Mouse (Mus musculus): Measurements from ENCODE around the gene Ppm1b.

Gene Ppm1b

GRCm38 (mm10) chr17:84956441-84956840, at the start of gene Ppm1b:
Gene Ppm1b (plus strand): TSS chr17:84956741.
- DNase-seq = peak in 1 of 2 experiments; percentile 5

- no peak for DNase-seq
Measured at GRCm38 (mm10) chr17:84921666-84922376, 34.7 kb upstream of the Ppm1b start.

GRCm38 (mm10) chr17:84924779-84925178, 31.8 kb upstream of the Ppm1b start:
- DNase-seq = no peak

- no peak for DNase-seq
Measured at GRCm38 (mm10) chr17:84926233-84926632, 30.3 kb upstream of the Ppm1b start.

DNA sequence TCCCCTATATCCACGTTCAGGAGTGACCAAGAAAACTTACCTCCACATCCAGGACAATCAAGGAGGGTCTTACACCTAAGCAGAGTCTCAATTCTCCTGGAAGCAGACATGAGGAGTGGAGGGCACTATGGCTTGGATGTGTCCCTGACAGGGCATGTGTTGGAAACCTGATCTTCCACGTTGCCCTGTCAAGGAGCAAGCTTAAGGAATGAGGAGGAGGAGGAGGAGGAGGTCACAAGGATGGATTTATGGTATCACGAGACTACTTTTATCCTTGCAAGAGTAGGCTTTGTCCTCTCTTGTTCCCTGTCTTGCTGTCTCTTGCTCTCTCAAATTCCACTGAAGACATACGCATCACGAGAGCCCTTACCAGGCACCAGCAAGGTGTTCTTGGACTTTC, 29.0 kb upstream of the Ppm1b start:
- no peak for DNase-seq

GRCm38 (mm10) chr17:84932943-84933342, 23.6 kb upstream of the Ppm1b start:
- DNase-seq = no peak

DNA sequence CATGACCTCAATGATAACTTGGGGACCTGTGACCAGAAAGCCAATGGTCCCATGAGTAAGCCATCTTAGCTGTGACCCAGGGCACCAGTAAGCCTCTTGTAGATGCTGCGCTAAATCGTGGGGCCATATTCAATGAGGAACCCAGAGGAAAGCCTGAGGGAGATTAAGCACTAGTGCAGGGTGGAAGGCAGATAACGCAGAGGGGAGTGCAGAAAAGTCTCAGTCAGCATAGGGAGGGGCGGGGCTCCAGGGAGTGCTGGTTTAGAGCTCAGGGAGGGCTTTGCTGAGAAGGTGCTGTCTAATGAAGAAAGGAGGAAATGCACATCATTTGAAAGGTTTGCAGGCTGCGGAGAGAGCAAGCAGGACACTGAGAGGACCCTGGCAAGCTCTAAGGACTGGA, 22.6 kb upstream of the Ppm1b start:
- DNase-seq = no peak

DNA sequence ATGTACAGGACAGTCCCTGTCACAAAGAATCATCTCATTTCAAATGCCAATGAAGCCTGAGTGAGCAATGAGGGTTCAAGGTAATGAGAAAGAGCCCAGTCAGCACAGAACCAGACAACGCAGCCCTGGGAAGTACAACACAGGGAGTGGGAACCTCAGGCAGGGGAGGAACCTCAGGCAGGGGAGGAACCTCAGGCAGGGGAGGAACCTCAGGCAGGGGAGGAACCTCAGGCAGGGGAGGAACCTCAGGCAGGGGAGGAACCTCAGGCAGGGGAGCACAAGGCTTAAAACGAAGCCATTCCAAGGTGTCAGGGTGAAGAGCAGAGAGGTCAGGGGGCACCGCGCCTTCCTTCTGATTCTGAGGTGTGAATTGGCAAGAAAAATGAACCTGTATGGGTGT, 20.9 kb upstream of the Ppm1b start:
- DNase-seq = peak in 1 of 2 experiments; percentile 4

GRCm38 (mm10) chr17:84936301-84936700, 20.2 kb upstream of the Ppm1b start:
- no peak for DNase-seq

DNA sequence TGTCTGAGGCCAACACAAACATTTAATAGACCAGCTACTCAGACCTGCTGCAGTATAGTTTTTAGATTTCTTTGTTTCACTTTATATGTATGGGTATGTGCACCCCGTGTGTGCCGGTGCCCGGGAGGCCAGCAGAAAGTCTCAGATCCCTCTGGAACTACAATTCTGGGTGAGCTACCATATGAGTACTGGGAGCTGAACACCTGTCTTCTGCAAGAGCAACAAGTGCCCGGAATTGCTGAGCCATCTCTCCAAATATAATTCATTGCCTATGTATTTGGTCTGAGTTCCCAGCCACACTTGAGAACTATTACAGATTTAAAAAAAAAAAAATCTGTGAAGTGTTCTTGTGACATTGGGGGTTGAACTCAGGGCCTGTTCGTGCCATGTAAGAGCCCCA, 19.7 kb upstream of the Ppm1b start:
- no peak for DNase-seq

DNA sequence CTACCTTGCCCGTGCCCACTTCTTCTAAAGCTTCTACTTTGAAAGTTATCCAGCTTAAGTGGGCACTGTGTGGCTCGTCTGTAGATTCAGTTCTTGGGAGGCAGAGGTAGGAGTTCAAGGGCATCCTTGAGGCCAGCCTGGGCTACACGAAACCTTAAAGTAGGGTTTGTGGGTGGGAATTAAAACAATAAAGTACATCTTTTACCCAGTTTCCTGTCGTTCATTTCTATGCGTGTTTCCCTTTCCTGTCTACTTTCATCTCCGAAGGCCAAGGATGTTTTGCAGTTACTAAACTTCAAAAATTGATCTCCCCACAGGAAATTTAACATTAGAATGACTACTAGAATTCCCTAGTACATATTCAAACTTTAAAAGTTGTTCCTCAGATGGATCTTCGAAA, 19.3 kb upstream of the Ppm1b start:
- no peak for DNase-seq

- no peak for DNase-seq
Measured at GRCm38 (mm10) chr17:84938215-84938614, 18.3 kb upstream of the Ppm1b start.

- no peak for DNase-seq
Measured at GRCm38 (mm10) chr17:84940017-84940731, 16.4 kb upstream of the Ppm1b start.

DNA sequence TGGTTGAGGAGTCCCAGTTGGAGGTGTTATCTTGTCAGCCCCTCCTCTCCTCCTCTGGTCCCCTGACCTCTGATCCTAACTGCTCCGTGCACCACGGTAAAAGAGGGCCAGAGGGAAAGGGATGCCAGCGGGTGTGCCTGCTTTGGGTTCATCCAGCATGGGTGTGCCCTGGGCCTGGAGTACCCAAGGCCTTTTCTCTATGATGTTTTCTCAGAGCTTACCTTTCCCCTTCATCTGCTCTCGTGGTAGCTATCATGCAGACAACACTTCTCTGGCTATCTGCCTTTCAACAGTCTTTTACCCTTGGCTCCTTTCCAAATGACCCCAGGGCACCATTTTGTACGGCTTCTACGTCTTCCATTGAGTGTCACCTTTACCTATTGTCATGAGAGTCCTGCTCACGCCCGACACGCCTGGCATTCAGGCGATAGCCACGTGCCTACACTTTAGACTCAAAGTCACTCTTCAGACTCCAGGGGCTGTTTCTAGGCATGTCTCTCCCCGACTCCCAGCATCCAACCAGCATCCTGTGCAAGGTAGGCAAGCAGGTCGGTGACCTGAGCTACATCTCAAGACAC, 15.2 kb upstream of the Ppm1b start:
- no peak for DNase-seq

- no peak for DNase-seq
Measured at GRCm38 (mm10) chr17:84942358-84943032, 14.0 kb upstream of the Ppm1b start.

GRCm38 (mm10) chr17:84943033-84943393, 13.5 kb upstream of the Ppm1b start:
- DNase-seq = no peak

DNA sequence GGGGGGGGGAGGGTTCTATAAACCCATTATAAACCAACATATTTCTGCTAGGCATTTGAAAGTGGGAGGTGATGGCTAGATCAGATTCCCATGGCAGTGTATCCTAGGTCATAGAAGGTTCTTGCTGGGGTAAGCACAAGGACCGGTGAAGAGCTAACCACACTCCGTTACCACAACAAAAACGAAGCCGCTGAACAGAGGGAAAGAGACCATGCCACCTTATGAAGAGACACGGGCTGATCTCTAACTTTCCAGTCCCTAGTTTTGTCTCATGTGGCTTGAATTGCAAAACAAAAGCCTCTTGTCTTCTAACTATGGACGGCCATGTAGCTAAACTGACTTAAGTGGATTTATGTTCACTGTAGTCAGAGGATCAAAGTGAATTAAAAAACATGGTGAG, 12.2 kb upstream of the Ppm1b start:
- no peak for DNase-seq

- no peak for DNase-seq
Measured at GRCm38 (mm10) chr17:84952521-84952920, 4.0 kb upstream of the Ppm1b start.

DNA sequence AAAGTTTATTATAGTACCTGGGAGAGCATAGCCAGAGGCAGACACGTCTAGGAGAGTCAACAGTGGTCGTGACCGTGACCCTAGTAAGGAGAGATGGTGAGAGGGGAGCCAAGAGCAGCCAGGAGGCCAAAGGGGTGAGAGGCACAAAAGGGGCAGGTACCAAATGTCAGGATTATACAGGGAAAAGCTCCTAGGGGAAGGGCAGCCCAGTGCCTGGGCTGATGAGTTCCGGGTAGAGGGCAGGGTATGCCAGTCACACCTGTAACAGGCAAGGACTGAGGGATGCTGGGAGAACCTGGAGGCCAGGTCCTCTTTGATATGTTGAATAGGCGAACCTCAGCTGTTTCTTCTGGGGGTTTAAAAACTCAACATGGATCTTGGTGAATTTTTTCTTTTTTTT, 2.8 kb upstream of the Ppm1b start:
- no peak for DNase-seq

DNA sequence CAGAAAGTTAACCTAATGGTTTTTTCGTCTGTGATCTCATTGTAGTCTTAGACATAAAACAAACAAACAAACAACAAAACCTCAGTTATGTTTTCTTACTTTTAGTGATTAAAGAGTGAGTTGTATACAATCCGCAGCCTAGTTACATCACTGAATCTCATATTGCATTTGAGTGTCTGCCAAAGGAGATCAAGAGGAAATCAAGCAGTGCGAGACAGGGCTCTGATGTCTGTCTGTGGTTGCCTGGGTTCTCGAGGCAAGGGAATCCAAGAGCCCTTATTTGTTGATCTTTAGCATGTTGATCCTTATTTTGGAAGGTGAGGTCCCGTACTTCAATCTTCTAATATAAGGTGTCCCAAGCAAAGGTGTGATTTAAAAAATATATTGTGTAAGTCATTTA, 1.7 kb upstream of the Ppm1b start:
- DNase-seq = no peak

DNA sequence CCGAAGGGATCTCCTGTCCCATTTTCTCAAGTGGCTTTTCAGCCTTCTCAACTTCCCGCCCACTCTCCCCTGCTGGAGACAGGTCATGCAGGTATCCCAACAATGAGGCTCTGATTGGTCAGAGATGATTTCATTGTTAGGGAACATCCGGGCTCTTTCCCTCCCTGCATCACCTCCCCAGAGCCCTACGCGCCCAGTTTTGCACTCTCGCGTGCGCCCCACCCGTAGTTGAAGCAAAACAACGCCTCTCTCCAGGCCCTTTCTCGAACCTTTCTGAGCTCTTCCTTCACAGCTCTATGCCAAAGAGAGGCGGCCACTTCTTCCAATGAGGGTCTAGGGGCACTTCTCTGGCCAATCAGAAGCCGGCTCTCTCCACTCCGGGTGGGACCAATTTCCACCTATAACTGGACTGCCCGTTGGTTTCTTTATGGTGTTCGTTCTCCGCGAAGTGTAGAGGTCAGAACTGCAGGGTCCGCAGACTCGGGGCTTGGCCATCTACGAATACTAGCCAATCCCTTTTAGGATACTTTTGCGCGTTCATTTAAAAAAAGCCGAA, 468 bp downstream of the Ppm1b start:
- peak; percentile 92 for DNase-seq

GRCm38 (mm10) chr17:84957487-84958259, 1.1 kb downstream of the Ppm1b start:
- peak; percentile 100 for DNase-seq
